Mouse (Mus musculus): ENCODE measurements at regions not wholly inside any gene's neighbourhood (a gene's known extent, or its start where the extent isn't known, plus 50 kb on each side); places are given as distances from the start of the nearest gene placed in this dataset.

DNA sequence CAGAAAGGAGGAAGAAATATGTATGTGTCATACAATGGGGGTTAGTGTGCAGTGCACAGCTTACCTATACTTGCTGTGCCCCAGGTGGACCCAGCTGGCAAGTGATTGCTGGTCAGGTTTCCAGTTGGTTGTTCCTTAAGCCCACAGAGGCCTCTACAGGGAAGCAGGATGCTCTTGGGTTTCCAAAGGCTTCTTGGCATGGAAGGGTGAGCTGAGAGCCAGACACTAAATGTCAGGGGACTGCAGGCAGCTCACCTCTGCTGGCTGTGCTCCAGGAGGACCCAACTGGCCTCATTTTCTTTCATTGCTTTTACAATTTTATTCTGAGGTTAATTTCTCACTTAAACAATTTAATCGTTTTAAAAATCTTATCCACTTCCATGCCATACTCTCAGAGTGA is 108.1 kb downstream of the Gm10184 start:
- no peak for DNase-seq (ENCODE audit: low spot score)

DNA sequence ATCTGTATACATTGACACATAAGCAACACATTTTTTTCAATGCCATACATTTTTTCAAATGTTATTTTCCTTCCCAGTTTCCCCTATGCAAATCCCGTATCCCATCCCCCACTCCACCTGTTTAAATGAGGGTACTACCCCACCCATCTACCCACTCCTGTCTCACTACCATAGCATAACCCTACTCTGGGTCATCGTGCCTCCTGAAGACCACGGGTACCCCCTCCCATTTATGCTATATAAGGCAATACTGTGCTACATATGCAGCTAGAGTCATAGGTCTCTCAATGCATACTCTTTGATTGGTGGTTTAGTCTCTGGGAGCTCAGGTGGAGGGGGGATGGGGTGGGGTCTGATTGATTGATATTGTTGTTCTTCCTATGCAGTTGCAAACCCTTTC is 132.7 kb downstream of the Gm10184 start:
- DNase-seq (ENCODE audit: low spot score), result no peak

DNA sequence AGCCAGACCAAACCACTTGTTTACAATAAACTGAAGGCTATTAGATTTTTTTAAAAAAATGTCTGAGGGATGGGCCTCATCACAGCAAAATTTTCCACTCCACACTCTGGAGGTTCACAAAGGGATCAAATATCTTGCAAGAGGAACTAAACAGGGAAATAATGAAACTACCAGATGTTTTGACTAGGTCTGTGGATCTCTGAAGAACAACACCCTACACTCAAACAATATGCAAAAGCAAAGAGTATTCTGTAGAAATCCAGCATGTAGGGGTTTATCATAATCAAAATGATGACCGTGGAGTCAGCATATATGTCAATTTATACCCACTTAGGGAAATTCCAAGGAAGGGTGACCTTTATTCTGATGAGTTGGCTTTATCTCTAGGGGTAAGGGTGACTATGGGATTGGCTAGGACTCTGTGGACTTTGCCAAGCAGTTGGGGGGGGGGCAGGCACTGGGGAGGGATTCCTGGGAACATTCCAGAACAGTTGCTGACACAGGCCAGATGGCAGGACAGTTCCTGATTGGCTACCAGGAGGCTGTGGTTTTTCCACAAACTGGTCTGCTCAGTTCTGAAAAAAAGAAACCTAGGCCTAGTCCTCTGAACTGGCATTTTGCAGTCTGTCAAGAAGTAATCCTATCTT is 143.9 kb downstream of the Gm10184 start:
- no peak for DNase-seq (ENCODE audit: low spot score)

DNA sequence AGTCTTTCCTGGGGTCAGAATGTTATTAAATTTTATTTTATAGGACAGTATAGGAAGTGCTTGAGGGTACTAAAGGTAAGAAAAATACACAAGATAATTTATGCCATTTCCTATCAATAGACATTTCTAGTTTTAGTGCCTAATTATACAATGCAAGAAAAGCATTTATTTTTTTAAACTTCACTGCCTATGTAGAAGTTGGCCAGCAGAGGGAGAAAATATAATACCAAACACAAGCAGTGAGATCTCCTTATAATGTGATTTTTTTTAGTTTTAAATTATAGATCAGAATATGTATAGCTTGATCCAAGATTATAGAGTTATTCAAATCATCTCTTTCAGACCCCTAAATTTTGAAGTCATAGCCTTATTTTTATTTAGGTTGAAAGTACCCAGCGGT is 172.8 kb downstream of the Gm10184 start:
- no peak for DNase-seq (ENCODE audit: low spot score)

DNA sequence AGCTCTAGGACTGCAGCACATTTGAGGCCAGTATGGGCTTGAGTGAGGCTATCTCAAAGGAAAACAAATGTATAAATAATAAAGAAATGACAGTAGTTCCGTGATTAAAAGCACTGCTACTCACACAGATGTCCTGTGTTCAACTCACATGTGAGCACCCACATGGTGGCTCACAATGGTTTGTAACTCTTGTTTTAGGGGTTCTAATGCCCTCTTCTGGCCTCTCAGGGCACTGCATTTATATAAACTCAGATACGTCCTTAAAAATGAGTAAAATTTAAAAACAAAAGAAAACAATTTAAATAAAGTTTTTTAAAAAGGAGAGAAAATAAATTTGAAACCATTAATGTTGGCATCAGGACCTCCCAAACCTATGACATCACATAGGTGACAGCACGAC is 184.7 kb downstream of the Gm10184 start:
- DNase-seq (ENCODE audit: low spot score), result no peak

DNA sequence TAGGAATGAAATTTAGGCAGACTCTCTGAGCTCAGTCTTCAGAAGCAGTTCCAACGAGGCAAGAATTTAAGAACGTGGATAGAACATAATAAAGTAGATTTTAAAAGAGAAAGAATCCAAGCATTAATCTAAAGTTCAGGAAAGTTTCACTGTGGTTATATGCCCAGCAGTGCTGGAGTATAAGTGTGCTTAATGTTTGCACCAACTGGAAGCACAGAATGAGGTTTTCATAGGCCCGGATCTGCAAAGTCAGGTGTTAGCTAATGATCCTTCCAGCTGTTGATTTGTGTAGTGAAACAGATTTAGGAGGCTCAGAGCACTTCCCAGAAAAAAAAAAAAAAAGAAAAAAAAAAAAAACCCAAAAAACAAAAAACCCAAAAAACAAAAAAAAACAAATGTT is 228.5 kb downstream of the Gm10184 start:
- no peak for DNase-seq (ENCODE audit: low spot score)

DNA sequence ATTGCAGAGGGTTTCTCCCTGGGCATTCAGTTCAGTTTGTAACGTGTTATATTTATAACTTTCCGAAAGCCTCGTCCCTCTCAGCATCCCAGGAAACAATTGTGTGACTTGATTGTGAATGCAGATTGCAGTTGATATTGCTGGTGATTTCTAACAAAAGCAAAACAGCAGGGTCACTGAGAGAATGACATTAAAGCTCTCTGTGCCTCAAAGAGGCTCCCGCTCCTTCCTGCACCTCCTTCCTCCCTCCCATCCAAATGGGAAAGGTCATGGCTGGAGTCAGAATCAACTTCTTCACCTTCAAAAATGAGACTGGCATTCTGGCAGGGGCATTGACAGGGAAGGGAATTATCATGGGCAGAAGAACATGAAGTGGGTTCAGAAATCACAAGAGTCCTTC is 251.9 kb downstream of the Gm10184 start:
- DNase-seq (ENCODE audit: low spot score), result no peak

DNA sequence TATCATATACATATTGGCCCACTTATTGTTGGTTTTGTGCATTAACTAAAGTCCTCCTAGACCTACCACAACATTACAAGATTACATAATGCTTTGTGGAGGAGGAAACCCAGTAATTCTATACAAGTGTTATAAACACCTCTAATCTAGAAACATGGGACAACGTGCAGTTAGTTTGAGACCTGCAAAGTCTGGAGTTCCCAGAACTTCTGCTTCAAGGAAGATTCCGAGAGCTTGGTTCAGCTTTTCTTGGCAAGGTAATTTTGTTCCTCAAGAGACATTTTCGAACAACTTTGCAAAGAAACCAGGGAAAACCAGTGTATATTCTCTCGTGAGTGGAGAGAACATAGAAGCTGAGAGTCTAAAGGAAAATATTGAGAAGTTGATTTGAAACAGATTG is 254.0 kb downstream of the Gm10184 start:
- no peak for DNase-seq (ENCODE audit: low spot score)

DNA sequence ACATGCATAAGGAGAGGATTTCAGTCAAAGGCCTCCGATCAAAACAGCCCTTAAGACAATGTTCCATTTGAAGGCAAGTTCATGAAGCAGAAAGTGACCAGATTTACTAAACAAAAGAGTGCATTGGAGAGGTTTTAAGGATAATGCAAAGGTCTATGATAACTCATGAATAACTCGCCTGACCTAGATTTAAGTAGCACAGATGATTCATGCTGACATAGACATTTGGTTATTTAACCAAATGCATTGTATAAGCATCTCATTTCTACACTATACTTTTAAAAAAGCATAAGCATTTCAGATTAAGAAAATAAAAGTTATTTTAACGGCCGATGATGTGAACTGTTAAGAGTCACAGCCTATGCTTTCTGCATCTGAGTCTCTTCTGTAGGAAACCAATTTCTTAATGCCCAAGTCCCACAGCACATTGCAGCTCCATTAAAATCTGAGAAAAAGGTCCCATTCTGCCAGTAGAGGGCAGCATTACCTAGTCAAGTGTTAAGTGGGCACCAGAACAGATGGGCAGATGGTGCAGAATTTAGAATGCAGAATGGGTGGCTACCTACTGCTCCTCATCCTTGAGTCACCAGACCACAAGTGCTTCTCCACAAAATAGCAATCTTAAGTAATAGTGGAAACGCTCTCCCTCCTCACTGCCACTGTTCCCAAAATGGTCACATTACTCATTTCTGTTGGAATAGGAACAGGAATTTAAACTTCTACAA is 256.0 kb downstream of the Gm10184 start:
- peak; percentile 6 for DNase-seq (ENCODE audit: low spot score)

DNA sequence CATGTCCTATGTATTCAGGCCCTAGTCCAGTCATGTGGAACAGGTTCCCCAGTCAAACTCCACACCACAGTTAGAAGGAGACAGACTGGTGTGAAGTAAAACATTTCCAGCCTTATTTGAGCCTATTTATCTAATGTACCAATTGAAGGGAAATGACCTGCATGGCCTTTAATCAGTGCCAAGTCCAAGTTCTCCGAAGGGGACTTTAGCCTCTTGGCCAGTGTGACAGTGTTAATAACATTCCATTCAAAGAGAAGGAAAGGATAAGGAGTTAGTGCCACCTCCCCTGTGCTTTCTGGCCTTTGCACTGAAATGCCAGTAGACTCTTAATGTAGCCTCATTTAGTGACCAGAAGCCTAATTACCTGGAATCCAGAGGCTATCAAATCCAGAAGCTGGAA is 264.2 kb downstream of the Gm10184 start:
- DNase-seq (ENCODE audit: low spot score), result no peak
